Mouse (Mus musculus): Measurements from ENCODE around the gene Polr2c. TPM values are rescaled to one million over a fixed set of nuclear protein-coding genes. Genes with fewer than 3 reads are reported as not detected.
A peak's percentile ranks its signal among the peaks of the same experiment; 100 is the strongest.
"Not testable (repeated sequence)": the region's sequence is repeated elsewhere in the genome, so short reads cannot be mapped to it uniquely, and the experiment has no call there.

Polr2c gene
- polyA plus RNA-seq, 1 experiment from 2014 or later = 174 TPM

DNA sequence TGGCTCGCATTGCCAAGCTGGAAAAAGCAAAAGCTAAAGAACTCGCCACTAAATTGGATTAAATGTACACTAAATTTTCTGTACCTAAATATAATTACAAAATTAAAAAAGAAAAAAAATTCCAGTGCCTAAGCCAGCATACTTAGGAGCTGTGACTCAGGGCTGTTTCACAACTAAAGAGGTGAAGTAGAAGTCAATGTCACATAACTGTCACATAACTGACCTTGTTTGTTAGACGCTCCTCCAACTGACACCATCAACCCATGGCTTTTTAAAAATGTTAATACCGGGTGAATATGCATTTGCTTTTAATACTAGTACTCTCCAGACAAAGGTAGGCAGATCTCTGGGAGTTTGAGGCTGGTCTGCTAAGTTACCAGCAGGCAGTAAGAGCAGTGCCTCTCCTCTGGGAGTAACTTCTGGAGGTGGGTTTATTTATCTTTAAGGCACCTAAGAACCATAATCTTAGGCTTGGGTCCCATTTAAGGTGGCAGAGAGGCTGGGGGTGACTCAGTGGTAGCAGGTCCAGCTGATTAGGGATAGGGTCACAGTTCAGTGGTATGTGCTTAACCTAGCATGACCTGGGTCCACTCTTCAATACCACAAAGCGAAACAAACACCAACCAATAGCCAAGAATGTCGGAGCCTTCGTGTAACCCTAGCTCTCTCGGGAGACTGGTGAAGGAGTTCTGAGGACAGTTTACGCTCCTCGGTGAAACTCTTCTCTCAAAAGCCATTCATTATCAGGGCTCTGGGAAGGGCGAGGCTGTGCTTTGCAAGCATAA lies 20.6 kb upstream of the Polr2c start:
- WGBS = 85% methylated on average over 11 of the region's 11 CpGs
- no peaks in the 10 kb centered on the region for H3K9me3 ChIP-seq (replicated peaks; ENCODE audit: control insufficient read depth, low read length)
- peak overlapping the region; percentile 92; the same call in 1 of the 2 replicates for H3K9ac ChIP-seq (ENCODE audit: low read length)
- peaks cover 9% of the 10 kb centered on the region for H3K4me1 ChIP-seq (ENCODE audit: control insufficient read depth, insufficient read depth, low read length)
- no peak overlapping the region for H3K27ac ChIP-seq (ENCODE audit: low read depth, low read length)
- H3K27me3 ChIP-seq (replicated peaks; ENCODE audit: control insufficient read depth, insufficient read depth, low read length) = no peaks in the 10 kb centered on the region
- ATAC-seq (no peak), DNase-seq (ENCODE audit: low spot score) (no peak)
- 0 out of 2 replicates have a peak overlapping the region, but pooled peaks have one; percentile 87 for H3K4me3 ChIP-seq (ENCODE audit: low read depth, low read length)
- peaks cover 7% of the 10 kb centered on the region for H3K36me3 ChIP-seq (ENCODE audit: control insufficient read depth, insufficient read depth, low read length)
- H3K4me2 ChIP-seq (ENCODE audit: low read length) = peak overlapping the region; percentile 81

- under 1% methylated on average over 82 of the region's 82 CpGs for WGBS
Observed at GRCm38 (mm10) chr8:94837662-94838574, 19.3 kb upstream of the Polr2c start, which contains the start of the genes Coq9 and Ciapin1. Coq9 (plus strand) TSS chr8:94838321. Ciapin1 (minus strand) TSS chr8:94838358.

GRCm38 (mm10) chr8:94838600-94838999 lies 18.6 kb upstream of the Polr2c start:
- Histone ChIP-seq H3K27ac (ENCODE audit: low read depth, low read length) (peak overlapping the region; percentile 72), H3K36me3 (ENCODE audit: control insufficient read depth, insufficient read depth, low read length) (peaks cover under 1% of the 10 kb centered on the region; the same call in 1 of the 2 replicates), H3K4me1 (ENCODE audit: control insufficient read depth, insufficient read depth, low read length) (peaks cover 9% of the 10 kb centered on the region), H3K9ac (ENCODE audit: low read length) (peak overlapping the region; percentile 92), H3K4me3 (ENCODE audit: low read depth, low read length) (peak overlapping the region; percentile 87), H3K9me3 (replicated peaks; ENCODE audit: control insufficient read depth, low read length) (no peaks in the 10 kb centered on the region), H3K27me3 (replicated peaks; ENCODE audit: control insufficient read depth, insufficient read depth, low read length) (no peaks in the 10 kb centered on the region), H3K4me2 (ENCODE audit: low read length) (peak overlapping the region; percentile 81)
- peak; percentile 54 for ATAC-seq
- under 1% methylated on average over 24 of the region's 24 CpGs for WGBS
- DNase-seq (ENCODE audit: low spot score) = peak; percentile 63

More at GRCm38 (mm10) chr8:94837662-94838574, 19.3 kb upstream of the Polr2c start, which contains the start of the genes Coq9 and Ciapin1:
- H3K27me3 ChIP-seq (replicated peaks; ENCODE audit: control insufficient read depth, insufficient read depth, low read length) = no peaks in the 10 kb centered on the region
- H3K4me2 ChIP-seq (ENCODE audit: low read length) = peak within 1 kb of the TSS; percentile 81
- H3K9ac ChIP-seq (ENCODE audit: low read length) = peak within 1 kb of the TSS; percentile 92
- peak within 1 kb of the TSS; percentile 72 for H3K27ac ChIP-seq (ENCODE audit: low read depth, low read length)
- peaks cover 9% of the 10 kb centered on the region for H3K4me1 ChIP-seq (ENCODE audit: control insufficient read depth, insufficient read depth, low read length)
- no peaks in the 10 kb centered on the region for H3K9me3 ChIP-seq (replicated peaks; ENCODE audit: control insufficient read depth, low read length)
- ATAC-seq = peak; percentile 99
- peak within 1 kb of the TSS; percentile 87 for H3K4me3 ChIP-seq (ENCODE audit: low read depth, low read length)
- H3K36me3 ChIP-seq (ENCODE audit: control insufficient read depth, insufficient read depth, low read length) = no peaks in the 10 kb centered on the region
- peak; percentile 98 for DNase-seq (ENCODE audit: low spot score)

DNA sequence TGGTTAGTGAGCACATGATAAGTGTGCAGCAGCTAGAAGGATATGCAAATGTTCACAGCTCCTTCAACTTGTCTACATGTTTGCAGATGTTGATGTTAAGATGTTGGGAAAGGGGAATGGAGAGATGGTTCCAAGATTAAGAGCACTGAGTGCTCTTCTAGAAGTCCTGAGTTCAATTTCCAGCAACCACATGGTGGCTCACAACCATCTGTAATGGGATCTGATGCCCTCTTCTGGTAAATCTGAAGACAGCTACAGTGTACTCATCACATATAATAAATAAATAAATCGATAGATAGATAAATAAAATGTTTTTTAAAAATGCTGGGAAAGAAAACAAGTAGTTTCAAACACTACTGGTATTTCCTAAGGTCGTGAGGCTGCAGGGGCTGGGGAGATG lies 16.1 kb upstream of the Polr2c start:
- no peak overlapping the region for H3K9ac ChIP-seq (ENCODE audit: low read length)
- H3K4me2 ChIP-seq (ENCODE audit: low read length) = no peak overlapping the region
- H3K9me3 ChIP-seq (replicated peaks; ENCODE audit: control insufficient read depth, low read length) = no peaks in the 10 kb centered on the region
- H3K36me3 ChIP-seq (ENCODE audit: control insufficient read depth, insufficient read depth, low read length) = peaks cover 22% of the 10 kb centered on the region
- WGBS = 47% methylated on average over 2 of the region's 2 CpGs
- peaks cover 9% of the 10 kb centered on the region for H3K4me1 ChIP-seq (ENCODE audit: control insufficient read depth, insufficient read depth, low read length)
- H3K27me3 ChIP-seq (replicated peaks; ENCODE audit: control insufficient read depth, insufficient read depth, low read length) = no peaks in the 10 kb centered on the region
- ATAC-seq (no peak), DNase-seq (ENCODE audit: low spot score) (no peak)
- H3K27ac ChIP-seq (ENCODE audit: low read depth, low read length) = no peak overlapping the region
- H3K4me3 ChIP-seq (ENCODE audit: low read depth, low read length) = no peak overlapping the region

DNA sequence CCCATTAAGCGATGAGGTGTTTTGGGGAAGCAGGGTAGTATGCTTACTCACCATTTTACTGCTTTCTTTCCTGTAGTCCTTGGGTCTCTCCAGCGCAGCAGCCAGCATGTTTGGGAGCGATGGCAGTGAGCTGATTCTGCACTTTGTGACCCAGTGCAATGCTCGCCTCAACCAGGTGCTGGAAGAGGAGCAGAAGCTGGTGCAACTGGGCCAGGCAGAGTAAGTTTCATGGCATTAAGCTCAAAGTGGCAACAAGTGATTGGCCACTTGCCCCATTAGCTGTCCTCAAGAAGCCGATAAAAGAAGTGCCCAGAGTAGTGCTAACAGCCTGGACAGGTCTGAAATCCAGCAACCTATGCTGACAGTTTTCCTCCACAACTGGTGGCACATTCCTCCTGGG lies 7.2 kb upstream of the Polr2c start:
- no peaks in the 10 kb centered on the region for H3K4me1 ChIP-seq (ENCODE audit: control insufficient read depth, insufficient read depth, low read length)
- H3K27ac ChIP-seq (ENCODE audit: low read depth, low read length) = no peak overlapping the region
- DNase-seq (ENCODE audit: low spot score) (no peak), ATAC-seq (no peak)
- no peaks in the 10 kb centered on the region for H3K9me3 ChIP-seq (replicated peaks; ENCODE audit: control insufficient read depth, low read length)
- WGBS = 93% methylated on average over 5 of the region's 5 CpGs
- no peak overlapping the region for H3K9ac ChIP-seq (ENCODE audit: low read length)
- no peaks in the 10 kb centered on the region for H3K27me3 ChIP-seq (replicated peaks; ENCODE audit: control insufficient read depth, insufficient read depth, low read length)
- peaks cover 73% of the 10 kb centered on the region for H3K36me3 ChIP-seq (ENCODE audit: control insufficient read depth, insufficient read depth, low read length)
- H3K4me2 ChIP-seq (ENCODE audit: low read length) = no peak overlapping the region
- H3K4me3 ChIP-seq (ENCODE audit: low read depth, low read length) = no peak overlapping the region

GRCm38 (mm10) chr8:94854761-94855160 lies 2.5 kb upstream of the Polr2c start:
- H3K9me3 ChIP-seq (replicated peaks; ENCODE audit: control insufficient read depth, low read length); ATAC-seq; DNase-seq (ENCODE audit: low spot score); H3K4me3 ChIP-seq (ENCODE audit: low read depth, low read length); H3K27ac ChIP-seq (ENCODE audit: low read depth, low read length); H3K27me3 ChIP-seq (replicated peaks; ENCODE audit: control insufficient read depth, insufficient read depth, low read length); H3K4me1 ChIP-seq (ENCODE audit: control insufficient read depth, insufficient read depth, low read length); H3K9ac ChIP-seq (ENCODE audit: low read length); H3K4me2 ChIP-seq (ENCODE audit: low read length): not testable (repeated sequence)
- WGBS = 87% methylated on average over 11 of the region's 11 CpGs
- H3K36me3 ChIP-seq (ENCODE audit: control insufficient read depth, insufficient read depth, low read length) = peaks cover 45% of the 10 kb centered on the region

GRCm38 (mm10) chr8:94857011-94857345 lies 272 bp upstream of the Polr2c start:
- H3K36me3 ChIP-seq (ENCODE audit: control insufficient read depth, insufficient read depth, low read length) = peaks cover 40% of the 10 kb centered on the region
- H3K27ac ChIP-seq (ENCODE audit: low read depth, low read length) = no peak overlapping the region
- no peak overlapping the region for H3K4me2 ChIP-seq (ENCODE audit: low read length)
- H3K9me3 ChIP-seq (replicated peaks; ENCODE audit: control insufficient read depth, low read length) = no peaks in the 10 kb centered on the region
- DNase-seq (ENCODE audit: low spot score) (no peak), ATAC-seq (no peak)
- H3K4me1 ChIP-seq (ENCODE audit: control insufficient read depth, insufficient read depth, low read length) = no peaks in the 10 kb centered on the region
- WGBS = 28% methylated on average over 5 of the region's 5 CpGs
- no peaks in the 10 kb centered on the region for H3K27me3 ChIP-seq (replicated peaks; ENCODE audit: control insufficient read depth, insufficient read depth, low read length)
- no peak overlapping the region; the same call in 1 of the 2 replicates for H3K9ac ChIP-seq (ENCODE audit: low read length)
- H3K4me3 ChIP-seq (ENCODE audit: low read depth, low read length) = no peak overlapping the region; the same call in 1 of the 2 replicates

GRCm38 (mm10) chr8:94861352-94861910 lies 4.2 kb downstream of the Polr2c start:
- DNase-seq (ENCODE audit: low spot score) (peak; percentile 66), ATAC-seq (no peak)
- H3K36me3 ChIP-seq (ENCODE audit: control insufficient read depth, insufficient read depth, low read length) = peaks cover 62% of the 10 kb centered on the region
- no peaks in the 10 kb centered on the region for H3K9me3 ChIP-seq (replicated peaks; ENCODE audit: control insufficient read depth, low read length)
- no peak overlapping the region for H3K27ac ChIP-seq (ENCODE audit: low read depth, low read length)
- H3K4me2 ChIP-seq (ENCODE audit: low read length) = no peak overlapping the region
- H3K4me3 ChIP-seq (ENCODE audit: low read depth, low read length) = no peak overlapping the region
- 76% methylated on average over 8 of the region's 8 CpGs for WGBS
- H3K9ac ChIP-seq (ENCODE audit: low read length) = no peak overlapping the region
- no peaks in the 10 kb centered on the region for H3K27me3 ChIP-seq (replicated peaks; ENCODE audit: control insufficient read depth, insufficient read depth, low read length)
- H3K4me1 ChIP-seq (ENCODE audit: control insufficient read depth, insufficient read depth, low read length) = no peaks in the 10 kb centered on the region

Measured in forebrain, embryonic 14.5 days (tissue).